Mouse (Mus musculus): ENCODE measurements at regions not wholly inside any gene's neighbourhood (a gene's known extent, or its start where the extent isn't known, plus 50 kb on each side); places are given as distances from the start of the nearest gene placed in this dataset.

DNA sequence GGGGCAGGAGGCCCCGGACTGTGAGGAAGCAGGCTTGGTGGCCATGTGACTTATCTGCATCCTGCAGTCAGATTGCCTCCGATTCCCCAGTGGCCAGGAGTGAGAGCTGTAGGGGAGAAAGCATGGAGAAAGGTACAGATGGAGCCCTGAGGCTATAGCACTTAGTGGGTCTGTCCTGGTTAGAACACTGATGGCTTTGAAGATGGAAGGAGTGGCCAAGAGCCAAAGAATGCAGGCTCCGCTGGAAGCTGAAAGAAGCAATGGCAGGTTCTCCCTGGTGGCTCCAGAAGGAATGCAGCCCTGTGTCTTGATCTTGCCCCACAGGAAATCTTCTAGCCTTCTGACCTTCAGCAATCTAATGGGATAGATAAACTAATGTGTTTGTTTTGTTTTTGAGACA, 926.3 kb downstream of the 4930447A16Rik start:
- no peak for DNase-seq (ENCODE audit: low read depth)
- TF ChIP-seq POLR2A (IDR thresholded peaks at IDR 0.05; ENCODE audit: borderline replicate concordance, extremely low read depth, insufficient read depth, insufficient read length, poor library complexity, severe bottlenecking) (no peak), CTCF (IDR thresholded peaks at IDR 0.05; ENCODE audit: borderline replicate concordance, extremely low read depth, insufficient read depth, insufficient read length) (no peak)

DNA sequence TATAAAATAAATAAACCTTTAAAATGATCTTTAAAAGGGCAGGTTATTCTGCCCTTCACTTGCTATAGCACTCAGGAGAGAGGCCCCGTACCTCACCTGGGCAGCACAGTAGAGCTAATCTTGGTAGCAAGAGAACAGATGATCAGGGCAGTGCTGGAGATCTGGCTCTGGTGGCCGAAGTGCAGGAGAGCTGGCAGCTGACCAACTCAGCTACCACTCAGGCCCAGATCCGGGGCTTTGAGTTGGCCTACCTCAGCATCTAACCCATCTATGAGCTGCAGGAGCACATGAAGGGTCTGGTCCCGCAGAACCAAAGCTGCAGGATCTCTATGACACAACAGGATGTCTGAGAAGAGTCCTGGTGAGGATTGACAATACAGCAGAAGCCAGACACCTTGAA, 928.0 kb downstream of the 4930447A16Rik start:
- TF ChIP-seq CTCF (IDR thresholded peaks at IDR 0.05; ENCODE audit: borderline replicate concordance, extremely low read depth, insufficient read depth, insufficient read length) (no peak), POLR2A (IDR thresholded peaks at IDR 0.05; ENCODE audit: borderline replicate concordance, extremely low read depth, insufficient read depth, insufficient read length, poor library complexity, severe bottlenecking) (no peak)
- DNase-seq (ENCODE audit: low read depth): no peak

DNA sequence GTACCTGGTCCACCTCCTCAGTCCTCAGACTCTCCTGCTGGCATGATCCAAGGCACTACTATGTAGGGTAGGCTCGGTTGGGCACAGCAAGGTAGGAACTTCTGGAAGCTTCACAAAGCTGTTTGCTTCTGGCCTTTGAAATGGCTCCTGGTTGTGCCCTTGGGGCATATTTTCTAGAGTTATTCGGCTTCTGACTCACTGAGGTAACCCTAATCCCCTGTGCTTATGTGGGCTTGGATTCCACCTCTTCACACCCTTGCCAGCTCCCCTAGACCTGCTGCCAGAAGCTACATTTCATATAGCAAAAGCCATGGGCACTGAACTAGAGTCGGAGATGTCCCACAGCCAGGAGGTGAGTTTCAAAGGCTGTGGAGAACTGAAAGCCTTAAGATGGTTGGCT, 933.7 kb downstream of the 4930447A16Rik start:
- TF ChIP-seq CTCF (IDR thresholded peaks at IDR 0.05; ENCODE audit: borderline replicate concordance, extremely low read depth, insufficient read depth, insufficient read length) (no peak), POLR2A (IDR thresholded peaks at IDR 0.05; ENCODE audit: borderline replicate concordance, extremely low read depth, insufficient read depth, insufficient read length, poor library complexity, severe bottlenecking) (no peak)
- no peak for DNase-seq (ENCODE audit: low read depth)

DNA sequence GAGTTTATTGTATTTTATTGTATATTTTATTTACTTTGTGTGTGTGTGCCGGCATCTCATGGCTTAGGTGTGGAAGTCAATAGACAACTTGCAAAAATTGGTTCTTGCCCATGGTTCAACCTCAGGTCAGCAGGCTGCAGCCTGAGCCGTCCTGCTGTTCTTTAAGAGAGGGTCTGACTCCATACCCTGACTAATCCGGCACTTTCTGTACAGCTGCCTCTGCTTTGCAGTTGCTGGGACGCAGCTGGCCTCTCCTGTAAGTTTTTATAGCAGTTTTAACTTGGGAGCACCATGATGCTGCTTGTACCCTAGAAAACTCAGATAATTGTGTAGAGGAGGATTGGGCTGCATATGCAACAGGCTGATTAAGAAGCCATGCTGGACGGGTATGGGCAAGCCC, 938.2 kb downstream of the 4930447A16Rik start:
- TF ChIP-seq CTCF (IDR thresholded peaks at IDR 0.05; ENCODE audit: borderline replicate concordance, extremely low read depth, insufficient read depth, insufficient read length) (no peak), POLR2A (IDR thresholded peaks at IDR 0.05; ENCODE audit: borderline replicate concordance, extremely low read depth, insufficient read depth, insufficient read length, poor library complexity, severe bottlenecking) (no peak)
- no peak for DNase-seq (ENCODE audit: low read depth)

DNA sequence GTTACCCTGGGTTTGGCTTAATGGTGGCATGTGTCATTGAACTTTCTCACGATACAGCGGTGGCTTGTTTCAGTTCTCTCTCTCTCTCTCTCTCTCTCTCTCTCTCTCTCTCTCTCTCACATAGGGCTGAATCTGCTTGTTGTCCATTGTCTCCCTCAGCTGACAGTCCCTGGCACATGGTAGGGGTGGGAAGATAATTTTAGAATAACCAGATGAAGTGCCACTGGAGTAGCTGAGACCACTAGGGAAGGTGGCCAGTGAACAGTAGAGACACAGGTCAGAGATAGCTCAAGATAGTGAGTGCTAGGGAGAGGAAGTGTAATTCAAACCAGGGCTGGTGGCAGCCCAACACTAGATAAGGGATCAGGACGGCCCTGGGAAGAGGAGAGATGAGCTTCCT, 938.7 kb downstream of the 4930447A16Rik start:
- no peak for TF ChIP-seq POLR2A (IDR thresholded peaks at IDR 0.05; ENCODE audit: borderline replicate concordance, extremely low read depth, insufficient read depth, insufficient read length, poor library complexity, severe bottlenecking)
- no peak for TF ChIP-seq CTCF (IDR thresholded peaks at IDR 0.05; ENCODE audit: borderline replicate concordance, extremely low read depth, insufficient read depth, insufficient read length)
- no peak for DNase-seq (ENCODE audit: low read depth)

DNA sequence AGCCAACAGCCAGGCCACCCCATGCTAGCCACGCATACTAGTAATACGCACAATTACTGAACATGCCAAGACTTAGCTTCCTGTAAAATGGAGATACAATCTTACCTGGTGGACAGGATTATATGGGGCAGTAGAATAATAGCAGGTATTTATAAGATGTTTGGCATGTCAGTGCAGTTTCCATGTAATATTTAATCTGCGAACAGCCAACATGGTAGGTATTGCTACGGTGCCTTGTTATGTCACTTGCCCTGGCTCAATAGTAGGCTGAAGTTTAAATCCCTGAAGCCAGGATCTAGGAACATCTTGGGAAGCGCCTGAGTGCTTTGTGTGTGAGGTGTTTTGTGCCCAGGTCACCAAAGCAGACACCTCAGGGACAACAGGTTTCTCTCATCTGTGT, 942.3 kb downstream of the 4930447A16Rik start:
- TF ChIP-seq POLR2A (IDR thresholded peaks at IDR 0.05; ENCODE audit: borderline replicate concordance, extremely low read depth, insufficient read depth, insufficient read length, poor library complexity, severe bottlenecking) (no peak), CTCF (IDR thresholded peaks at IDR 0.05; ENCODE audit: borderline replicate concordance, extremely low read depth, insufficient read depth, insufficient read length) (no peak)
- DNase-seq (ENCODE audit: low read depth): no peak

DNA sequence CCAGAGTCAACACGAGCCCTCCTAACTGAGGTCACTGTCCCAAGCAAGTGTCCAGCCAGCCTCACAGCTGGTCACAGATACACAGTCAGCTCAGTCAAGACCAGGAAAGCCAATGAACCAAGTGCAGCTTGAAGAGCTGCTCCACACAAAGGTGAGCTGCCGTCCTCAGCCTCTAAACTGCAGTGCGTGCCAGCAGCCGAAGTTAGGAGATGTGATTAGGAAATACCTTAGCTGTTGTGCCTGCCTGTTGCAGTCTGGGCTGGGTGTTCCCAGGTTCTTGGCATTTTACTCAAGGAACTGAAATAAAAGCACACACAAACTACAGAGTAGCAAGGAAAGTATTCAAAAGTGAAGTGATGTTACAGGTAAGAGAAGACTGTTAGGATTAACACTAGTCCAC, 942.9 kb downstream of the 4930447A16Rik start:
- DNase-seq (ENCODE audit: low read depth): no peak
- TF ChIP-seq POLR2A (IDR thresholded peaks at IDR 0.05; ENCODE audit: borderline replicate concordance, extremely low read depth, insufficient read depth, insufficient read length, poor library complexity, severe bottlenecking) (no peak), CTCF (IDR thresholded peaks at IDR 0.05; ENCODE audit: borderline replicate concordance, extremely low read depth, insufficient read depth, insufficient read length) (no peak)

DNA sequence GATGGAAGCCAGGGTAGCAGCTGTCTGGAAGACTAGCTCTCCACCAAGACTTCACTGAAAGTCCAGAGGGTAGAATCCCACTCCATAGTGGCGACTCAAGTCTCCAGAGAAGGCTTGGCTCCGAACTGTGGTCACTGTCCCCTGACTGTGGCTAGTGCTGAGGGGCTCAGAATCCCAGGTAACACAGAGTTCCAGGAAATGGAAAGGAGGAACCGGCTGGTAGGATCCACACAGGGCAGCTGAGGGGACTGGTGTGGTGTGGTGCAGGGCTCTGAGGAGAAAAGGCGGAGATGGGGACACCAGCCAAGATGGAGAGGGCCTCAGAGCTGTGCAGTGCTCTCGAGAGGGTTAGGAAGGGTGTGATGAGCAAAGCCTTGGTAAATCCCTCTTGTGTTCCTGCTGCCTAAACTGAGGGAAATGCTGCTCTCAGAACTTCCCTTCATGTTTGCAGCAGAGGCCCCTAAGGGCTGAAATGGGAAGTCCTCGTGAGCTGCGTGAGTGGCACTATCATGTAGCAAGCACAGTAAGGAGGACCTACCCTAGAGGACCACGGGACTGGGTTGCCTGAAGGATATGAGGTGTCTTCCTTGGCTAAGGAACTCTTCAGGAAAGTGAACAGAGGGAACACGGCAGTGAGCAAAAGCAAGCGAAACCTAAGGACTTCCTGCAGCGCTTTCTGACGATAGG, 946.2 kb downstream of the 4930447A16Rik start:
- no peak for DNase-seq (ENCODE audit: low read depth)
- no peak for TF ChIP-seq CTCF (IDR thresholded peaks at IDR 0.05; ENCODE audit: borderline replicate concordance, extremely low read depth, insufficient read depth, insufficient read length)
- no peak for TF ChIP-seq POLR2A (IDR thresholded peaks at IDR 0.05; ENCODE audit: borderline replicate concordance, extremely low read depth, insufficient read depth, insufficient read length, poor library complexity, severe bottlenecking)

DNA sequence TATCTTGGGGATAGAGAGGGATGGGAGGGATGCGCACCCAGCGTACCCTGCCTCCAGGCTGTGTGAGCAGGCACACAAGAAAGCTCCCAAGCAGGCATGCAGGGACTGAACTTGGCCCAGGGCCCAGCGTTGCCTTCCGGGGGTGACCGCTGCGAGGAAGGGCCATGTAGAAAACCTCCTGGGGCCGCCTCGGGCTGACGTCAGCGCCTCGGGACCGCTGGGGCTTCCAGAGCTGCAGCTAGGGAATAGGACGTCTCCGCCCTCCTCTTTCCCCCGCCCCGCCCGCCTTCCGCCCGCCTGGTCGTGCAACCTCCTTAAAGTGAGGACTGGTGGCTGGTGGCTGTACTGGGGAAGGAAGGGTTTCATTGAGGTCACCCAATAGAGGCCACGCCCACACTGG, 948.4 kb downstream of the 4930447A16Rik start:
- TF ChIP-seq POLR2A (IDR thresholded peaks at IDR 0.05; ENCODE audit: borderline replicate concordance, extremely low read depth, insufficient read depth, insufficient read length, poor library complexity, severe bottlenecking) (no peak), CTCF (IDR thresholded peaks at IDR 0.05; ENCODE audit: borderline replicate concordance, extremely low read depth, insufficient read depth, insufficient read length) (no peak)
- DNase-seq (ENCODE audit: low read depth): peak; percentile 85

DNA sequence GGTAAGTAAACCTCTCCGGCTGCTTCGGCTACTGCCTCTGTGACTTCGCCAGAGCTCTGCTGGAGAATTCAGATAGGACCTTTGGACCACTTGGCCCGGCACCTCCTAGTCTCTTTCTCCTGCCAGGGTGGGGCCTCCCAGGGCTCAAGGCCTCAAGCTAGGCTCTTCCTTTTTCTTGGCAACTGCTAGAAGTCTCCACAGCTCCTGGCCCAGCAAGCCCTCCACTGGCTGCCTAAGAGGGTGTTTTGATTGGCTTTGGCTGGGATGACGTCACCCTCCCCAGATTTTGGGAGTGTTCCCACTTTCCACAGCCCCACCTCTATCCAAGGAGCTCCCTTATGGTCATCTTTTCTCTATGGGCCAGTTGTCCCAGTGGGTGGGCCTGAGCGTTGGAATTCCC, 949.4 kb downstream of the 4930447A16Rik start:
- TF ChIP-seq POLR2A (IDR thresholded peaks at IDR 0.05; ENCODE audit: borderline replicate concordance, extremely low read depth, insufficient read depth, insufficient read length, poor library complexity, severe bottlenecking) (no peak), CTCF (IDR thresholded peaks at IDR 0.05; ENCODE audit: borderline replicate concordance, extremely low read depth, insufficient read depth, insufficient read length) (no peak)
- peak; percentile 34 for DNase-seq (ENCODE audit: low read depth)

DNA sequence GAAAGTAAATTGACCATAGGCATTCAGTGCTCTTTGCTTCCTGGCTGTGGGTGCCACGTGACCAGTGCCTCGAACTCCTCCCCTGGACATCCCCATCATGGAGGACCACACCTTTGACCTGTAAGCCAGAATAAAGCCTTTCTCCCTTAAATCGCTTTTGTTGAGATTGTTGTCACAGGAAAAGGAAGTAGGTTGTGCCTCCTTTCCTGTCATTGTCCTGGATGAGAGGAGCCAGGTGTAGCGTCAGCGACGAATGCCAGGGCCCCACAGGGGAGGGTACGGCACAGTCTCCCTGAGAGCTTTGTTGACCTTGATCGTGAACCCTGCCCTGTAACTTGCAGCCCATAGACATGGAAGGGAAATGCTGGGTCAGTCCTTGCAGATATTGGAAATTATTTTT, 952.8 kb downstream of the 4930447A16Rik start:
- no peak for DNase-seq (ENCODE audit: low read depth)
- no peak for TF ChIP-seq CTCF (IDR thresholded peaks at IDR 0.05; ENCODE audit: borderline replicate concordance, extremely low read depth, insufficient read depth, insufficient read length)
- no peak for TF ChIP-seq POLR2A (IDR thresholded peaks at IDR 0.05; ENCODE audit: borderline replicate concordance, extremely low read depth, insufficient read depth, insufficient read length, poor library complexity, severe bottlenecking)

DNA sequence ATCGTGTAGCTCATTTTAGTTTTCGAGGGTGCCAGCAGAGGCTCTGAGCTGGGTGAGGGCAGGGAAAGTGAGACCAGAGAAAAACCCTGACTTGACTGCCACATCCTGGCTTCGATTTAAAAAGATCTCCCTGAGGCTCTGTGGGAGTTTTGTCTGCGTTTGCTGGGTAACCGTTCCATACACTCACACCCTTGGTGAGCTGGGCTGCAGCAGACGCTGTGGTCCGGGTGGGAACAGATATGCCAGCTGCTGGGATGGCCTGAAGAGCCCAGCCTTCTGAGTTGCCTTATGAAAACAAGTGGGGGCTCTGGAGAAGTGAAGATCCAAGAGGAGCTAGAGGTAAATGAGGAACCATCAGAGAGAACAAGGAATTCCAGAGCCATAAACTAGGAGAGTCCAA, 962.3 kb downstream of the 4930447A16Rik start:
- no peak for DNase-seq (ENCODE audit: low read depth)
- TF ChIP-seq CTCF (IDR thresholded peaks at IDR 0.05; ENCODE audit: borderline replicate concordance, extremely low read depth, insufficient read depth, insufficient read length) (no peak), POLR2A (IDR thresholded peaks at IDR 0.05; ENCODE audit: borderline replicate concordance, extremely low read depth, insufficient read depth, insufficient read length, poor library complexity, severe bottlenecking) (no peak)

Measured in brain, embryonic 14.5 days (tissue).